Comparison of ENCODE assay signal across 8 mouse cellular contexts in the genomic region with DNA sequence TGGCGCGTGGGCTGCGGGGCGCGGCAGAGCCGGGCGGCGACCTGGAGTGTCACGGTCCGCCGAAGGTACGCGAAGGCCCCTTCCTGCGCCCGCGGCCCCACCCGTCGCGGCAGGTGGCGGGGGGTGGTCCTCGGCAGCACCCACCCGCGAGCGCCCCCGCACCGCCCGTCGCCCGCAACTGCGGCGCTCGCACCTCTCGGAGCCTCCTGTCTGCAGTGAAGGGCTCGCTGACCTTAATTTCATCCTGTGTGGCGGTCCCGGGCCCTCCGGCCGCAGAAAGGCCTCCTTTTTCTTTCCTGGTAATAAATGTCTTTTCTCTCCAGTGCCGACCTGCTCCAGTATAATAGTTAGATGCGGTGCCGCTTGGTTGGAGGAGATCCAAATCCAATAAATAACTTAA. TPM values are rescaled to one million over a fixed set of nuclear protein-coding genes. Genes with fewer than 3 reads are reported as not detected.
DNase-seq lines count a peak whose midpoint lies in the region; ATAC-seq and TF ChIP-seq lines count a peak whose summit lies in the region.

No protein-coding gene starts in this region.

- H3K9ac ChIP-seq in heart, embryonic 11.5 days (ENCODE audit: low read depth, low read length) = peak overlapping the region; percentile 99
- H3K9ac ChIP-seq in kidney, postnatal 0 days (ENCODE audit: low read depth, low read length) = peak overlapping the region; percentile 99
- H3K9ac ChIP-seq in liver, embryonic 14.5 days (replicated peaks) = peak overlapping the region; percentile 39

- under 1% methylated on average over 35 of the region's 41 CpGs for whole genome bisulfite sequencing in spleen, adult 2 months
- 2% methylated on average over 33 of the region's 41 CpGs for WGBS in heart, embryonic 11.5 days (ENCODE audit: insufficient replicate concordance)
- WGBS in kidney, postnatal 0 days = 0% methylated on average over 33 of the region's 41 CpGs
- 2% methylated on average over 32 of the region's 41 CpGs for WGBS in liver, embryonic 14.5 days (ENCODE audit: insufficient replicate concordance)

- H3K4me2 ChIP-seq in heart, embryonic 11.5 days = peak overlapping the region; percentile 78
- peak overlapping the region; percentile 72 for H3K4me2 ChIP-seq in kidney, postnatal 0 days (ENCODE audit: low read length)
- H3K4me2 ChIP-seq in liver, embryonic 14.5 days (ENCODE audit: low read depth) = peak overlapping the region; percentile 65

- TF ChIP-seq CTCF in spleen, adult 2 months (IDR thresholded peaks at IDR 0.05; ENCODE audit: extremely low read depth, insufficient read depth, insufficient read length, insufficient replicate concordance) = no peak
- no peak for TF ChIP-seq CTCF in cortical plate, adult 2 months (IDR thresholded peaks at IDR 0.05; ENCODE audit: extremely low read depth, insufficient read depth, low read length)
- peak; percentile 23; the same call in 1 of the 2 replicates for TF ChIP-seq CTCF in kidney, postnatal 0 days (IDR thresholded peaks at IDR 0.05; ENCODE audit: low read depth)
- TF ChIP-seq CTCF in liver, embryonic 14.5 days (IDR thresholded peaks at IDR 0.05; ENCODE audit: low read depth) = no peak

- peaks cover 3% of the 10 kb centered on the region; the same call in 1 of the 2 replicates for H3K27me3 ChIP-seq in spleen, adult 2 months (ENCODE audit: control insufficient read depth, insufficient read depth, low read length)
- H3K27me3 ChIP-seq in heart, embryonic 11.5 days (ENCODE audit: control insufficient read depth, insufficient read depth, low read length) = no peaks in the 10 kb centered on the region
- H3K27me3 ChIP-seq in kidney, postnatal 0 days (ENCODE audit: insufficient read depth, low read length) = no peaks in the 10 kb centered on the region
- H3K27me3 ChIP-seq in liver, embryonic 14.5 days (ENCODE audit: control insufficient read depth, insufficient read depth, low read length) = peaks cover 50% of the 10 kb centered on the region

- H3K9me3 ChIP-seq in heart, embryonic 11.5 days (replicated peaks; ENCODE audit: control insufficient read depth, low read length) = no peaks in the 10 kb centered on the region
- no peaks in the 10 kb centered on the region for H3K9me3 ChIP-seq in kidney, postnatal 0 days (replicated peaks; ENCODE audit: low read length)
- H3K9me3 ChIP-seq in liver, embryonic 14.5 days (ENCODE audit: control insufficient read depth, low read length) = no peaks in the 10 kb centered on the region

- ATAC-seq in heart, embryonic 11.5 days (replicated peaks; ENCODE audit: insufficient number of reproducible peaks, low FRiP score, low TSS enrichment) = peak; percentile 16; the same call in 1 of the 2 replicates
- ATAC-seq in kidney, postnatal 0 days (replicated peaks; ENCODE audit: low FRiP score, low read depth) = peak; percentile 9
- no peak for ATAC-seq in liver, embryonic 14.5 days (ENCODE audit: insufficient read depth)

- no peak for TF ChIP-seq EP300 in liver, embryonic 14.5 days (IDR thresholded peaks at IDR 0.05; ENCODE audit: low read depth)

- peak overlapping the region; percentile 100 for H3K4me3 ChIP-seq in spleen, adult 2 months (ENCODE audit: extremely low read depth, insufficient read depth, insufficient read length)
- peak overlapping the region; percentile 83 for H3K4me3 ChIP-seq in cortical plate, adult 2 months (ENCODE audit: insufficient read depth, low read length)
- H3K4me3 ChIP-seq in heart, embryonic 11.5 days (ENCODE audit: low read depth, low read length) = peak overlapping the region; percentile 96
- H3K4me3 ChIP-seq in kidney, postnatal 0 days (replicated peaks; ENCODE audit: low read depth, low read length) = peak overlapping the region; percentile 98
- H3K4me3 ChIP-seq in liver, embryonic 14.5 days (ENCODE audit: insufficient read depth in 1 of 2, low read depth in 2 of 2, low read length in 2 of 2) = peak overlapping the region; percentile 57 to 62

- peak; percentile 3 to 46 for DNase-seq in spleen, adult 2 months (ENCODE audit: low read depth in 1 of 2, low spot score in 2 of 2)
- no peak for DNase-seq in spleen, adult 12 weeks (ENCODE audit: low spot score)
- peak; percentile 44 for DNase-seq in kidney, postnatal 0 days (ENCODE audit: low spot score)
- DNase-seq in liver, embryonic 14.5 days (ENCODE audit: low read depth in 3 of 3, low spot score in 3 of 3) = no peak
- peak; percentile 22 for DNase-seq in ovary, adult 18-20 months (ENCODE audit: low spot score)
- peak; percentile 84 for DNase-seq in thymus, postnatal 4 days

- TF ChIP-seq POLR2A in spleen, adult 2 months (IDR thresholded peaks at IDR 0.05; ENCODE audit: low read depth, low read length) = no peak
- TF ChIP-seq POLR2A in cortical plate, adult 2 months (IDR thresholded peaks at IDR 0.05; ENCODE audit: extremely low read depth, insufficient read depth, low read length) = no peak

- H3K27ac ChIP-seq in spleen, adult 2 months (ENCODE audit: insufficient read depth, low read length) = peak overlapping the region; percentile 97
- peak overlapping the region; percentile 99 for H3K27ac ChIP-seq in cortical plate, adult 2 months (ENCODE audit: insufficient read depth, low read length)
- H3K27ac ChIP-seq in heart, embryonic 11.5 days (ENCODE audit: low read depth, low read length) = peak overlapping the region; percentile 93
- peak overlapping the region; percentile 96 for H3K27ac ChIP-seq in kidney, postnatal 0 days
- no peak overlapping the region for H3K27ac ChIP-seq in liver, embryonic 14.5 days

- H3K4me1 ChIP-seq in spleen, adult 2 months (ENCODE audit: control insufficient read depth, insufficient read depth, insufficient read length) = no peaks in the 10 kb centered on the region; the same call in none of the 2 replicates
- H3K4me1 ChIP-seq in cortical plate, adult 2 months (ENCODE audit: control insufficient read depth, insufficient read depth, low read length) = peaks cover 18% of the 10 kb centered on the region
- peaks cover 31% of the 10 kb centered on the region for H3K4me1 ChIP-seq in heart, embryonic 11.5 days (ENCODE audit: control insufficient read depth, insufficient read depth, low read length)
- H3K4me1 ChIP-seq in kidney, postnatal 0 days (replicated peaks; ENCODE audit: insufficient read depth, low read length) = peaks cover 20% of the 10 kb centered on the region
- peaks cover 0 to 11% of the 10 kb centered on the region in 2 experiments; a peak in 2 of 4 replicates for H3K4me1 ChIP-seq in liver, embryonic 14.5 days (replicated peaks; ENCODE audit: control insufficient read depth in 2 of 2, insufficient read depth in 2 of 2, low read length in 1 of 2)

- H3K36me3 ChIP-seq in spleen, adult 2 months (ENCODE audit: control insufficient read depth, insufficient read depth, low read length) = peaks cover 4% of the 10 kb centered on the region
- H3K36me3 ChIP-seq in heart, embryonic 11.5 days (ENCODE audit: control insufficient read depth, insufficient read depth, low read length) = no peaks in the 10 kb centered on the region; the same call in 1 of the 2 replicates
- H3K36me3 ChIP-seq in kidney, postnatal 0 days (ENCODE audit: insufficient read depth, low read length) = peaks cover 7% of the 10 kb centered on the region
- no peaks in the 10 kb centered on the region for H3K36me3 ChIP-seq in liver, embryonic 14.5 days (replicated peaks; ENCODE audit: control insufficient read depth, insufficient read depth, low read depth)

RNA-seq across cellular contexts. Expression of gene Sptan1, which starts 0.5 kb away (rescaled TPM):
- 98.5 and 101 TPM in 2 replicates for polyA plus RNA-seq in spleen, adult 2 months (2012; rRNA removed)
- polyA plus RNA-seq in cortical plate, adult 2 months (2012; rRNA removed) = 772 and 816 TPM in 2 replicates
- polyA plus RNA-seq in heart, embryonic 11.5 days (2014; fragmentation: Nextera tagmentation; extraction: Ambion mirVana) = 154 and 157 TPM in 2 replicates
- polyA plus RNA-seq in kidney, postnatal 0 days (2015; fragmentation: Nextera tagmentation; extraction: Ambion mirVana) = 92.4 and 94.3 TPM in 2 replicates
- polyA plus RNA-seq in liver, embryonic 14.5 days (2012; rRNA removed) = 11.5 and 21.1 TPM in 2 replicates
- polyA plus RNA-seq in liver, embryonic 14.5 days (2014; fragmentation: Nextera tagmentation; extraction: Ambion mirVana) = 14.5 and 14.6 TPM in 2 replicates

RNA-seq across cellular contexts. Expression of gene Gle1, which starts 30.7 kb away (rescaled TPM):
- 14.5 and 16.4 TPM in 2 replicates for polyA plus RNA-seq in spleen, adult 2 months (2012; rRNA removed)
- polyA plus RNA-seq in cortical plate, adult 2 months (2012; rRNA removed) = 49.4 and 53.1 TPM in 2 replicates
- polyA plus RNA-seq in heart, embryonic 11.5 days (2014; fragmentation: Nextera tagmentation; extraction: Ambion mirVana) = 34.3 and 39.0 TPM in 2 replicates
- polyA plus RNA-seq in kidney, postnatal 0 days (2015; fragmentation: Nextera tagmentation; extraction: Ambion mirVana) = 31.2 and 37.5 TPM in 2 replicates
- 11.2 and 13.5 TPM in 2 replicates for polyA plus RNA-seq in liver, embryonic 14.5 days (2012; rRNA removed)
- polyA plus RNA-seq in liver, embryonic 14.5 days (2014; fragmentation: Nextera tagmentation; extraction: Ambion mirVana) = 17.6 and 20.5 TPM in 2 replicates

Comparison
In these comparisons a context has a peak if more than half of its experiments do, and no peak if none do; other contexts are left out.
1. DNase-seq: peak in spleen, adult 2 months (2 of 2), kidney, postnatal 0 days (single experiment), ovary, adult 18-20 months (single experiment) and thymus, postnatal 4 days (single experiment); none in spleen, adult 12 weeks (single experiment) and liver, embryonic 14.5 days (0 of 3).
2. H3K9ac ChIP-seq: peak in every context shown above with its lines; median percentile 99 in heart, embryonic 11.5 days; 99 in kidney, postnatal 0 days; 39 in liver, embryonic 14.5 days.
3. Peak in every context shown above with its lines, with median percentiles within 50 percentile points of each other: H3K4me3 ChIP-seq and H3K4me2 ChIP-seq.